Mouse (Mus musculus) C2C12 (cell line): ENCODE measurements around the gene Blm. TPM values are rescaled to one million over a fixed set of nuclear protein-coding genes. Genes with fewer than 3 reads are reported as not detected.

Experiments
- H3K27me3 ChIP-seq: one replicate; pipeline ENCODE4 v1.6.1; 2011; ENCODE audit not compliant: control insufficient read depth, insufficient read depth, insufficient read length
- H3K36me3 ChIP-seq: one replicate; pipeline ENCODE4 v1.6.1; 2011; ENCODE audit not compliant: control insufficient read depth, insufficient read depth
- H3K4me3 ChIP-seq: one replicate; pipeline ENCODE4 v1.5.1; 2011; ENCODE audit warnings: mild to moderate bottlenecking, control low read depth; ENCODE audit not compliant: poor library complexity, insufficient read depth, severe bottlenecking
- H3K79me2 ChIP-seq: one replicate; pipeline ENCODE4 v1.6.1; 2011; ENCODE audit not compliant: control insufficient read depth, insufficient read depth
- H3K79me3 ChIP-seq: one replicate; pipeline ENCODE4 v1.6.1; 2011; ENCODE audit warnings: low read depth, control low read depth
- H3ac ChIP-seq: one replicate; pipeline ENCODE3; 2011; ENCODE audit warnings: low read depth; ENCODE audit not compliant: control insufficient read depth, insufficient read length
- CEBPB ChIP-seq: IDR thresholded peaks from one replicate; pipeline ENCODE4 v1.6.1; 2011; ENCODE audit warnings: low read depth, mild to moderate bottlenecking, control low read depth, moderate library complexity
- CTCF ChIP-seq: IDR thresholded peaks from one replicate; pipeline ENCODE4 v1.5.1; 2011; ENCODE audit not compliant: control insufficient read depth, insufficient read depth, insufficient read length
- FOSL1 ChIP-seq: IDR thresholded peaks from one replicate; pipeline ENCODE4 v1.8.0; 2011; ENCODE audit warnings: mild to moderate bottlenecking, low read length; ENCODE audit not compliant: poor library complexity, insufficient read depth, severe bottlenecking
- MAX ChIP-seq: IDR thresholded peaks from one replicate; pipeline ENCODE4 v1.6.1; 2011; ENCODE audit warnings: mild to moderate bottlenecking, control low read depth
- MYOD1 ChIP-seq: IDR thresholded peaks from one replicate; pipeline ENCODE4 v1.6.1; 2011; ENCODE audit warnings: low read depth; ENCODE audit not compliant: control insufficient read depth, insufficient read length
- MYOG ChIP-seq: IDR thresholded peaks from one replicate; pipeline ENCODE4 v1.6.1; 2011; ENCODE audit not compliant: control insufficient read depth, insufficient read length; ENCODE audit errors: extremely low read depth
- USF1 ChIP-seq: IDR thresholded peaks from one replicate; pipeline ENCODE4 v1.6.1; 2011; ENCODE audit warnings: low read depth, mild to moderate bottlenecking, control low read depth, moderate library complexity
- polyA plus RNA-seq: library from polyadenylated mRNA; unstranded; fragments of >200 nt; fragmentation: generic; extraction: Trizol; gene quantifications from one replicate; pipeline ENCODE4 v1.2.1, GENCODE M21; 2012; ENCODE audit warnings: missing spikeins

The Blm gene
- polyA plus RNA-seq, 1 experiment: 2.6 TPM

GRCm38 (mm10) chr7:80468851-80469250, 66.1 kb downstream of the Blm start:
- H3K79me2 ChIP-seq: no peaks in the 10 kb centered on the region
- no peak overlapping the region for H3K4me3 ChIP-seq
- H3K27me3 ChIP-seq: no peaks in the 10 kb centered on the region
- TF ChIP-seq USF1 (no peak), CTCF (no peak), FOSL1 (no peak), MYOD1 (no peak), CEBPB (no peak), MYOG (no peak), MAX (no peak)
- H3K79me3 ChIP-seq: no peaks in the 10 kb centered on the region
- no peak overlapping the region for H3ac ChIP-seq
- H3K36me3 ChIP-seq: peaks cover 3% of the 10 kb centered on the region

DNA sequence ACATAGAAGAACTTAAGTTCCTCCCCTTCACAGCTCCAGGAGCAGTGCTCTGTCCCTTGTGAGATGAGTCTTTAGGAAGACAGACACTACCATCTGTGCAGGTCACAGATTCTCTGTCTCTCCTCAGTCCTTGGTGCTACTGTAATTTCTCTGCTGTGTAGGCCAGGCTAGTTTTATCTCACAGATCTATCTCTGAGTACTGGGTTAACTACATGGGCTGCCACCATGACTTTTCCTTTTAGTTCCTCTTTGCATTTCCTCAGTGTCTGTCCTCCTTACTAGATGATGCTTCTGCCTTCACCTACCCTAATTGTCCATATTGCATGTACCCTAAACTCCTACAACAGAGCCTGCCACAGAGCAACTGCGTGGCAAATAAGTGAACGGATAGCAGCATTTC, 67.6 kb downstream of the Blm start:
- no peaks in the 10 kb centered on the region for H3K79me3 ChIP-seq
- no peak overlapping the region for H3K4me3 ChIP-seq
- H3K79me2 ChIP-seq: no peaks in the 10 kb centered on the region
- H3ac ChIP-seq: no peak overlapping the region
- H3K27me3 ChIP-seq: no peaks in the 10 kb centered on the region
- peaks cover 5% of the 10 kb centered on the region for H3K36me3 ChIP-seq
- TF ChIP-seq CTCF: no peak
- TF ChIP-seq USF1: no peak
- TF ChIP-seq FOSL1: no peak
- no peak for TF ChIP-seq MYOD1
- no peak for TF ChIP-seq MAX
- TF ChIP-seq CEBPB: no peak
- no peak for TF ChIP-seq MYOG

DNA sequence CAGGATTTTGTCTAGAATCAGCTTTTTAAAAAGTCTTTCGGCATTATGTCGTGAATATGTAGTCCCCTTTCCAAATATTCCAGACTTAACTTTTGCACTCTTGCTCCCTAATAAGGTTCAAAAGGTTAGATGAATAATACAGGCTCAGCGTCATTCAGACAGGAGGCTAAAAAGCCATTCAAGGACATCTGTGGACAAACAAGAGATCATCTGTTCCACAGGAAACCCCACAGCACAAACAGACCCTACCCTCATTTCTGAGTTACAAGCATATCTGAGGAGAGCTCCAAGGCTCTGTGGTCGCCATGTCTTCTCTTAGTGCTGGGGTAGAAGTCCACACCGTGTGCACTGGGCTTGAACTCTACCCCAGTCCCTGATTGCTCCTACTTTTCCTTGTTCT, 70.1 kb downstream of the Blm start:
- TF ChIP-seq FOSL1 (no peak), MYOD1 (no peak), USF1 (no peak)
- Histone ChIP-seq H3K36me3 (peaks cover 2% of the 10 kb centered on the region), H3K79me2 (no peaks in the 10 kb centered on the region)

GRCm38 (mm10) chr7:80461891-80462290, 73.0 kb downstream of the Blm start:
- Histone ChIP-seq H3K27me3 (no peaks in the 10 kb centered on the region), H3K79me2 (no peaks in the 10 kb centered on the region), H3K36me3 (peaks cover 9% of the 10 kb centered on the region), H3ac (no peak overlapping the region), H3K4me3 (no peak overlapping the region), H3K79me3 (no peaks in the 10 kb centered on the region)
- TF ChIP-seq MYOG: no peak

More for the DNA sequence above, 70.1 kb downstream of the Blm start:
- no peak overlapping the region for H3K4me3 ChIP-seq
- no peaks in the 10 kb centered on the region for H3K79me3 ChIP-seq
- H3K27me3 ChIP-seq: no peaks in the 10 kb centered on the region
- H3ac ChIP-seq: no peak overlapping the region

DNA sequence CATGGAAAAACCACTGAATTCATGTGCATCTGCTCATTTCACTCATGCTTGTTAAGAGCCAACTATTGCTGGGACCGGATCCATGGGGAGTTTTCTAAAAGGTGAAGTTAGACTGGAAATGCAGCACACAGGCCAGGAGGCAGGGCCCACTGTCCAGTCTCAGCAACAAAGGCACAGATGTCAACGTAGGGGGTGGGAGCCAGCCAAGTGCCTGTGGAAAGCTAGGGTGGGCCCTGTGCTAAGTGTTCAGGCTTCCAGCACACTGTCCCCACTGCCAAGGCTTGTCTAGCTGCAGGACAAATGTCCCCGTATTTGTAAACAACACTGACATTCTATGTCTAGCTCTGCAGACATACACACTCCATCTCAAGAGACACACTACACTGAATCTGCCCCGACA, 74.0 kb downstream of the Blm start:
- no peaks in the 10 kb centered on the region for H3K79me3 ChIP-seq
- H3K79me2 ChIP-seq: no peaks in the 10 kb centered on the region
- peaks cover 9% of the 10 kb centered on the region for H3K36me3 ChIP-seq
- no peak overlapping the region for H3ac ChIP-seq
- H3K4me3 ChIP-seq: no peak overlapping the region
- TF ChIP-seq CTCF (no peak), CEBPB (no peak), FOSL1 (no peak), MAX (no peak), MYOG (no peak), MYOD1 (no peak), USF1 (no peak)
- no peaks in the 10 kb centered on the region for H3K27me3 ChIP-seq

DNA sequence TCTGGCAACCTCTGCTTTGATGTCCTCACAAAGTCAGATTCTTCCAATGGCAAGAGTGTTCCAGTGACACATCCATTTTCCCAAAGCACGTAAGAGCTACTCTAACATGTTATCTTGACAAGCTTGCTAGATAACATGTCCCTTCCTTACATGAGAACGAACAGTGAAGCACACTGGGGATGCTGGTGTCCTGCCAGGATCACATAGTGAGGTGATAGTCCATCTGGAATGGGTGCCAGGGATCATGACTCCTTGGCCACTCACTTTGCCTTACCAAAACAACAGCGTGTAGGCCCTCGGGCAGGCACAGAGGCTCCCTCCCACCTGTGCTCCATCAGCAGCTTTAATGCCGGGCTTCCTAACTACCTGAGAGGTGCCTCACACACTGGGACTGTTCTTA, 74.7 kb downstream of the Blm start:
- H3K79me3 ChIP-seq: no peaks in the 10 kb centered on the region
- no peak overlapping the region for H3K4me3 ChIP-seq
- H3K79me2 ChIP-seq: no peaks in the 10 kb centered on the region
- peaks cover 9% of the 10 kb centered on the region for H3K36me3 ChIP-seq
- TF ChIP-seq MYOG (no peak), MYOD1 (no peak)
- no peaks in the 10 kb centered on the region for H3K27me3 ChIP-seq
- H3ac ChIP-seq: no peak overlapping the region

DNA sequence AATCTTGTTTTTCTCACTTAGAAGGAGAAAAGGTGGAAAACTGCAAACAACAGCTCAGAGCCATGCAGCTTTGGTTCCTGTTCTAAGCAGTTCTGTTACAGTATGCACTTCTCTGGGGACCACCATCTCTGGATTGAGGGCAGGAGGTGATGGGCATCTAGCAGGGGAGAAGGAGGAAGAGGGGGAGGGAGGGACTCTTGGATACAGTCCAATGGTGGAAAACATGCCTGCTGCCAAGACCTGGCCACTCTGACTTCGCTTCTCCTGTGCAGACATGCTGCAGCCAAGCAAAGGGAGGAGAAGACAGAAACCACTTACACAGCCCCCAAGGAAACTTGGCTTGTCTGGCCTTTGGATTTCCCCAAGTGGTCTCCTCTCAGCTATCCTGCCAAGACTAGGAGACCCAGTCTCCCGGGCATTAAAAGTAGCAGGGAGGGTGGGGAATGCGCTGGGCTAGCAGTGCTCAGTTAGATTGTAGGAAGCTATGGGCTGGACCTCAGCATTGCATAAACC, 77.0 kb downstream of the Blm start:
- no peak overlapping the region for H3ac ChIP-seq
- no peaks in the 10 kb centered on the region for H3K79me2 ChIP-seq
- H3K4me3 ChIP-seq: no peak overlapping the region
- peaks cover 7% of the 10 kb centered on the region for H3K36me3 ChIP-seq
- H3K27me3 ChIP-seq: no peaks in the 10 kb centered on the region
- H3K79me3 ChIP-seq: no peaks in the 10 kb centered on the region
- no peak for TF ChIP-seq MAX
- no peak for TF ChIP-seq CEBPB
- no peak for TF ChIP-seq FOSL1
- TF ChIP-seq MYOD1: no peak
- no peak for TF ChIP-seq MYOG
- no peak for TF ChIP-seq CTCF
- TF ChIP-seq USF1: no peak
